Mouse (Mus musculus) MEL (cell line): ENCODE measurements at regions not wholly inside any gene's neighbourhood (a gene's known extent, or its start where the extent isn't known, plus 50 kb on each side); places are given as distances from the start of the nearest gene placed in this dataset.

Experiments
- DNase-seq: peaks from one replicate; pipeline ENCODE4 v3.0.0; 2011; ENCODE audit warnings: low read depth, low spot score
- H3K27ac ChIP-seq: 2 replicates; pipeline ENCODE4 v1.5.1; 2012; ENCODE audit warnings: low read depth, mild to moderate bottlenecking, control low read depth, low read length, moderate library complexity; ENCODE audit not compliant: control insufficient read depth
- H3K27me3 ChIP-seq, 2 experiments: fragments of 150-350 bp in 1 of 2; sonication (generic) in 1 of 2; 2 replicates each; pipeline ENCODE4 v1.6.1; 2012; ENCODE audit warnings: low read length in 2 of 2, mild to moderate bottlenecking in 2 of 2, improper control_type of control experiment in 1 of 2, moderate library complexity in 1 of 2; ENCODE audit not compliant: insufficient read depth in 2 of 2, control insufficient read depth in 1 of 2
- H3K36me3 ChIP-seq, 2 experiments: 2 replicates each; pipeline ENCODE4 v1.6.1; 2012 to 2014; ENCODE audit warnings: low read length in 2 of 2, improper control_type of control experiment in 1 of 2, inconsistent platforms in 1 of 2, mild to moderate bottlenecking in 1 of 2; ENCODE audit not compliant: insufficient read depth in 2 of 2, control insufficient read depth in 1 of 2
- H3K4me1 ChIP-seq, 2 experiments: fragments of 150-350 bp in 1 of 2; sonication (generic) in 1 of 2; 2 replicates each; pipeline ENCODE4 v1.6.1; 2012; ENCODE audit warnings: low read length in 2 of 2, improper control_type of control experiment in 1 of 2, mild to moderate bottlenecking in 1 of 2; ENCODE audit not compliant: insufficient read depth in 2 of 2, control insufficient read depth in 1 of 2
- H3K4me3 ChIP-seq, 2 experiments: fragments of 150-350 bp in 1 of 2; sonication (generic) in 1 of 2; 2 replicates each; pipeline ENCODE4 v1.5.1; 2012; ENCODE audit warnings: low read depth in 2 of 2, low read length in 2 of 2, mild to moderate bottlenecking in 2 of 2, moderate library complexity in 2 of 2, control low read depth in 1 of 2, improper control_type of control experiment in 1 of 2; ENCODE audit not compliant: control insufficient read depth in 1 of 2, insufficient read depth in 1 of 2
- H3K79me2 ChIP-seq: 2 replicates; pipeline ENCODE4 v1.6.1; 2012; ENCODE audit warnings: mild to moderate bottlenecking, low read length, moderate library complexity; ENCODE audit not compliant: control insufficient read depth, poor library complexity, insufficient read depth
- H3K9ac ChIP-seq: 2 replicates; pipeline ENCODE4 v1.6.1; 2012; ENCODE audit warnings: low read depth, mild to moderate bottlenecking, control low read depth, low read length, moderate library complexity; ENCODE audit not compliant: control insufficient read depth, poor library complexity, severe bottlenecking
- H3K9me3 ChIP-seq: fragments of 150-350 bp; sonication (generic); replicated peaks from 2 replicates; pipeline ENCODE4 v1.6.1; 2012; ENCODE audit warnings: mild to moderate bottlenecking, low read length, improper control_type of control experiment, moderate library complexity; ENCODE audit not compliant: insufficient read depth
- BHLHE40 ChIP-seq: IDR thresholded peaks from 2 replicates; pipeline ENCODE4 v1.6.1; 2012; ENCODE audit warnings: low read depth, mild to moderate bottlenecking, inconsistent platforms, low read length, improper control_type of control experiment, borderline replicate concordance
- CHD1 ChIP-seq: IDR thresholded peaks from 2 replicates; pipeline ENCODE4 v1.6.1; 2012; ENCODE audit warnings: low read depth, mild to moderate bottlenecking, inconsistent platforms, low read length, improper control_type of control experiment
- E2F4 ChIP-seq: IDR thresholded peaks from 2 replicates; pipeline ENCODE4 v1.6.1; 2011; ENCODE audit warnings: low read depth, low read length, improper control_type of control experiment, borderline replicate concordance
- ELF1 ChIP-seq: IDR thresholded peaks from 2 replicates; pipeline ENCODE4 v1.6.1; 2014; ENCODE audit warnings: low read depth, mild to moderate bottlenecking, inconsistent platforms, low read length, improper control_type of control experiment, moderate library complexity
- GABPA ChIP-seq: IDR thresholded peaks from 2 replicates; pipeline ENCODE4 v1.6.1; 2012; ENCODE audit warnings: low read depth, mild to moderate bottlenecking, inconsistent platforms, low read length, improper control_type of control experiment, moderate library complexity
- MAFK ChIP-seq: IDR thresholded peaks from 2 replicates; pipeline ENCODE4 v1.6.1; 2011; ENCODE audit warnings: low read depth, mild to moderate bottlenecking, low read length, improper control_type of control experiment, borderline replicate concordance
- MAZ ChIP-seq: IDR thresholded peaks from 2 replicates; pipeline ENCODE4 v1.6.1; 2012; ENCODE audit warnings: low read depth, mild to moderate bottlenecking, inconsistent platforms, low read length, improper control_type of control experiment
- MEF2A ChIP-seq: IDR thresholded peaks from 2 replicates; pipeline ENCODE4 v1.6.1; 2014; ENCODE audit warnings: low read depth, mild to moderate bottlenecking, inconsistent platforms, low read length, improper control_type of control experiment; ENCODE audit not compliant: poor library complexity, insufficient replicate concordance, severe bottlenecking; ENCODE audit errors: extremely low read depth
- MYB ChIP-seq: IDR thresholded peaks from 2 replicates; pipeline ENCODE4 v1.6.1; 2011; ENCODE audit warnings: mild to moderate bottlenecking, low read depth, low read length, improper control_type of control experiment
- MYC ChIP-seq: IDR thresholded peaks from 2 replicates; pipeline ENCODE4 v1.6.1; 2011; ENCODE audit warnings: low read depth, mild to moderate bottlenecking, low read length, improper control_type of control experiment, moderate library complexity
- NELFE ChIP-seq: IDR thresholded peaks from 2 replicates; pipeline ENCODE4 v1.6.1; 2011; ENCODE audit warnings: low read depth, low read length, improper control_type of control experiment
- NRF1 ChIP-seq: IDR thresholded peaks from 2 replicates; pipeline ENCODE4 v1.6.1; 2014; ENCODE audit warnings: low read depth, mild to moderate bottlenecking, inconsistent platforms, low read length, improper control_type of control experiment, moderate library complexity; ENCODE audit not compliant: poor library complexity, insufficient read depth, severe bottlenecking
- POLR2AphosphoS2 ChIP-seq: IDR thresholded peaks from 2 replicates; pipeline ENCODE4 v1.6.1; 2011; ENCODE audit warnings: low read length, improper control_type of control experiment
- POLR2AphosphoS5 ChIP-seq: IDR thresholded peaks from 2 replicates; pipeline ENCODE4 v1.6.1; 2012; ENCODE audit warnings: low read depth, borderline replicate concordance, mild to moderate bottlenecking, inconsistent platforms, low read length, moderate library complexity, mixed read lengths
- RAD21 ChIP-seq: IDR thresholded peaks from 2 replicates; pipeline ENCODE4 v1.6.1; 2011; ENCODE audit warnings: mild to moderate bottlenecking, low read depth, low read length, improper control_type of control experiment
- RCOR1 ChIP-seq: IDR thresholded peaks from 2 replicates; pipeline ENCODE4 v1.6.1; 2012; ENCODE audit warnings: low read depth, mild to moderate bottlenecking, inconsistent platforms, low read length, improper control_type of control experiment
- SIN3A ChIP-seq: IDR thresholded peaks from 2 replicates; pipeline ENCODE4 v1.6.1; 2012; ENCODE audit warnings: low read length, improper control_type of control experiment, inconsistent platforms
- SMC3 ChIP-seq: IDR thresholded peaks from 2 replicates; pipeline ENCODE4 v1.6.1; 2011; ENCODE audit warnings: low read depth, low read length, improper control_type of control experiment
- TAL1 ChIP-seq: IDR thresholded peaks from 2 replicates; pipeline ENCODE4 v1.6.1; 2012; ENCODE audit warnings: mild to moderate bottlenecking, inconsistent platforms, low read length, moderate library complexity, mixed read lengths
- TBP ChIP-seq: IDR thresholded peaks from 2 replicates; pipeline ENCODE4 v1.8.0; 2011; ENCODE audit warnings: low read depth, low read length, improper control_type of control experiment
- TCF12 ChIP-seq: IDR thresholded peaks from 2 replicates; pipeline ENCODE4 v1.6.1; 2014; ENCODE audit warnings: low read depth, mild to moderate bottlenecking, inconsistent platforms, low read length, improper control_type of control experiment, moderate library complexity
- UBTF ChIP-seq: IDR thresholded peaks from 2 replicates; pipeline ENCODE4 v1.6.1; 2012; ENCODE audit warnings: low read depth, mild to moderate bottlenecking, inconsistent platforms, low read length, improper control_type of control experiment, moderate library complexity, borderline replicate concordance; ENCODE audit not compliant: insufficient read depth
- USF2 ChIP-seq, 2 experiments: IDR thresholded peaks; 2 replicates each; pipeline ENCODE4 v1.6.1; 2011 to 2012; ENCODE audit warnings: improper control_type of control experiment in 2 of 2, low read length in 2 of 2, borderline replicate concordance in 1 of 2, inconsistent platforms in 1 of 2, low read depth in 1 of 2, mild to moderate bottlenecking in 1 of 2; ENCODE audit not compliant: insufficient read depth in 1 of 2
- ZC3H11A ChIP-seq: IDR thresholded peaks from 2 replicates; pipeline ENCODE4 v1.6.1; 2012; ENCODE audit warnings: low read depth, mild to moderate bottlenecking, inconsistent platforms, low read length, improper control_type of control experiment
- ZMIZ1 ChIP-seq: IDR thresholded peaks from 2 replicates; pipeline ENCODE4 v1.6.1; 2012; ENCODE audit warnings: low read depth, mild to moderate bottlenecking, inconsistent platforms, low read length, improper control_type of control experiment, moderate library complexity

DNA sequence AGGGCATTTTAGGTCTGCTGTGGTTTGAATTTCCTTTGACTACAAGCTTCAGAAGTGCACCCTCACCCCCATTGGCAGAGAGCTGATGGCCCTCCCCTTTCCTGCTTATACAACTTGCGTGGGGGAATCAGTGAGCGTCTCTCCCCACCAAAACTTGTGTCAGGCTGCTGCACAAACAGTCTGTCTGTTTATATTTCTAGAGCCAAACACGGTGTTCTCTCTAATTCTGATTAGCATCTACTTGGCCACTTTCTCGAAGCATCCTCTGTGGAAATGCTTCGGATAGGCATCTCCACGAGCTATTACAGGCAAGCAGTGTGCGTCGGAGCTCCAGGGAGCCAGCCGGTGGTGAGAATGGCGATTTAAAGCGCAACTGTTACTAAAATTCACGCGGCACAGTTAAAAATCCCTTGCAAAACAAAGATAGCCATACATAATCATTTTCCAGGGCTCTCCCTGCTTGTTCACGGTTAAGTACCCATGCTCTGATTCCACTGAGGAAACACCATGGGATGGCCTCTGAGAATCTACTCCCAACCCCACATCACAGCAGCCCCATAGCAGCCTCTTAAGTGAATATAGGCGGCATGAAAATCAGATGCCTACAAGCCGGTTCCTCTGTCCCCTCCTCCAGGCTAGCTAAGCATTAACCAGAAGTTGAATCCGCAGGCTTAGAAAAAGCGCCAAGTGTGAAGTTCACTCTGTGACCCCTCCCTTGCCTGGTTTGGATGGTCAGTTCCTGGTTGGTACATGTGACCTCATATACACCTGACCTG lies 273.7 kb upstream of the Sall1 start:
- no peaks in the 10 kb centered on the region for H3K27me3 ChIP-seq
- H3K4me3 ChIP-seq = no peak overlapping the region
- no peak for DNase-seq
- H3K4me1 ChIP-seq = no peaks in the 10 kb centered on the region
- no peaks in the 10 kb centered on the region for H3K79me2 ChIP-seq
- H3K9me3 ChIP-seq = no peaks in the 10 kb centered on the region
- TF ChIP-seq RCOR1 (no peak), TAL1 (no peak), NRF1 (no peak), MAFK (no peak), USF2 (IDR thresholded peaks at IDR 0.05; ENCODE audit: borderline replicate concordance in 1 of 2, insufficient read depth in 1 of 2, low read depth in 1 of 2, low read length in 2 of 2) (no peak), MYB (no peak)
- no peak overlapping the region for H3K27ac ChIP-seq
- no peak overlapping the region for H3K9ac ChIP-seq
- H3K36me3 ChIP-seq = no peaks in the 10 kb centered on the region

DNA sequence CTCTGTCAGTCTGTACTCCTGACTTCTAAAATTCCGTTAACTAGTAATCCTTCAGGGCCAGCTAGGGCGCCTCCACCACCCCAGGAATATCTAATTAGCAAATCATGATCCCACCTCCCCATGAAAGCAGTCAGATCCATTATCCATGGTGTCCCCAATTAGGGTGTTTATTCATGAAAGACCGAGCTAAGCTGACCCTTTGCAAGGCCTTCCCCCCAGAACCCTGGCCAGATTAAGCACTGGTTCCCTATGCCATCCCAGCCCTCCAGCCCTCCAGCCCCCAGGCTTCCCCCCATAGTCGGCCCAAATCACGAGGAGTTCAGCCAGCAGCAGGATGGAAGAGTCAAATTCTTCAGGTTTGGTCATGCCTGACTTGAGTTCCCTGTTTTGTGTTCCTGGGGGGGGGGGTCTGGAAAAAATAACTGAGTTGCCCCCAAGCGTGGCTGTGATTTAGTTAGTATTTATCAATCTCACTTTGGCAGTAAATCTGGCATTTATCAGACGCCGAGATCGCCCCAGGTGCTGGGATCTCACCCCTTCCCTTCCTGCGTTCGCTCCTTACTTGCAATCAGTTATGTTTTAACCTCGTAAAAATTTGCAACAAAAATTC lies 272.7 kb upstream of the Sall1 start:
- H3K4me3 ChIP-seq = no peak overlapping the region
- H3K79me2 ChIP-seq = no peaks in the 10 kb centered on the region
- DNase-seq = no peak
- H3K4me1 ChIP-seq = no peaks in the 10 kb centered on the region
- no peaks in the 10 kb centered on the region for H3K36me3 ChIP-seq
- H3K9me3 ChIP-seq = no peaks in the 10 kb centered on the region
- H3K27me3 ChIP-seq = no peaks in the 10 kb centered on the region
- no peak overlapping the region for H3K27ac ChIP-seq
- H3K9ac ChIP-seq = no peak overlapping the region
- TF ChIP-seq BHLHE40 (no peak), RAD21 (no peak), ZMIZ1 (no peak), TCF12 (no peak), POLR2AphosphoS5 (no peak), E2F4 (no peak), MAZ (no peak), POLR2AphosphoS2 (no peak), SIN3A (no peak), TBP (no peak), ELF1 (no peak), NELFE (no peak), ZC3H11A (no peak), RCOR1 (no peak), SMC3 (no peak), CHD1 (no peak), GABPA (no peak), MEF2A (no peak), UBTF (no peak), MYC (no peak)
